Mouse (Mus musculus): ENCODE data around the gene Tctn1. TPM values are rescaled to one million over a fixed set of nuclear protein-coding genes. Genes with fewer than 3 reads are reported as not detected.

Tctn1 gene
- total RNA-seq (2023): 3.2 TPM

GRCm38 (mm10) chr5:122263933-122264905 is at the start of gene Tctn1:
Tctn1 (minus strand) TSS chr5:122264460.

DNA sequence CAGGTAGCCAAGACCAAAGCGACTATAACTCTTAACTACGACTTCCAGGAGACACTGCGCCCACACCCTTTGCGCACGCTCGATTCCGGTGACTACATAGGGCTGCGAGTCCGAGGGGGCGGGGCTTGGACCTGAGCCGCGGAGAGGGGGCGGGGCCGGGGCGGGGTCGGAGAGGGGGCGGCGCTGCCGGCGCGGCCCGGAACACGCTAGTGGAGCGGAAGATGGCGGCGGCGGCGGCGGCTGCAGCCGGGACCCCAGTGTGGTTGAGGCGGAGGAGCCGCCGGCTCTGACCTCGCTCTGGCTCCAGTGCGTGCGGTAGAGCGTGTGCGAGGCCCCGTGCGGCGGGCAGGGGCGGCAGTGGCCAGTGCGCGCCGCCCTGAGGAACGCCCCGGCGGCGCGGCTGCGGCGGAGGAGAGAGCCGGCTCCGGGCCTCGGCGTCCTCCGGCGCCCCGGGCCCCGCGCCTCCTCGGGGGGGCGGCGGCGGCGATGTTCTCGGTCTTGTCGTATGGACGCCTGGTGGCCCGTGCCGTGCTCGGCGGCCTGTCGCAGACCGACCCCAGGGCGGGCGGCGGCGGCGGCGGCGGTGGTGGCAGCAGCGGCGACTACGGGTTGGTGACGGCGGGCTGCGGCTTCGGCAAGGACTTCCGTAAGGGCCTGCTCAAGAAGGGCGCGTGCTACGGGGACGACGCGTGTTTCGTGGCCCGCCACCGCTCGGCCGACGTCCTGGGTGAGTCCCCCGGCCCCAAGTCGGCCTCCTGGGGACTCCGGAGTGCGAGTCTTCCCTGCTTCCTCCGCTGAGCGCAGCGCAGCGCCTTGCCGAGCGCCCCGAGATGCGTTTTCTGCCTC is 20.1 kb upstream of the Tctn1 start, which contains the start of gene Pptc7:
Gene Pptc7 (plus strand): TSS at position 183 of the 846 bp plus-strand sequence.

DNA sequence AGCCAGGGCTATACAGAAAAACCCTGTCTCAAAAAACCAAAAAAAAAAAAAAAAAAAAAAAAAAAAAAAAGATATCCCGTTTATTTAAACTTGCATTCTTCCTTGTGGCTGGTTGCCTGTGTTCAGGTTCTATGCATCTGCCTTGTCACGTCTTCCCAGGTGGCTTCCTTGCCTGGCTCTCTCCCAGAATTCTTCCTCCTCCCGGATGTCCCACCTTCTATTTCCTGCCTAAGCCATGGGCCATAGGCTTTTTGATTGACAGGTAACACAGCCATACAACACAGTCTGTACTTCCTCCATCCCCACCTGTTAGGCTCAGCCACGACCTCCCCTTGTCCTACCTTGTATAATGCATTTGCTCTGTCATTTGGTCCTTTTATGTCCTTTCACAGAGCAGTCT is 57.8 kb downstream of the Tctn1 start, which contains the start of gene Hvcn1:
Gene Hvcn1 (plus strand): TSS at position 330 of the 400 bp plus-strand sequence.

Other genes starting within 250 kb of the Tctn1 start
- not detected for gene Cux2, start 214.4 kb downstream of the Tctn1 start, total RNA-seq (2023)
- not detected for gene Myl2, start 163.5 kb downstream of the Tctn1 start, total RNA-seq (2023)
- not detected for gene Ccdc63, start 123.6 kb downstream of the Tctn1 start, total RNA-seq (2023)
- gene Ppp1cc, start 106.2 kb downstream of the Tctn1 start, total RNA-seq (2023): 278 TPM
- gene Hvcn1, start 57.7 kb downstream of the Tctn1 start, total RNA-seq (2023): 82.9 TPM
- 36.9 TPM for gene Pptc7, start 19.9 kb upstream of the Tctn1 start, total RNA-seq (2023)
- 6.9 TPM for gene Rad9b, start 89.8 kb upstream of the Tctn1 start, total RNA-seq (2023)
- 50.5 TPM for gene Vps29, start 89.9 kb upstream of the Tctn1 start, total RNA-seq (2023)
- 65.4 TPM for gene Gpn3, start 107.4 kb upstream of the Tctn1 start, total RNA-seq (2023)
- 9.8 TPM for gene Fam216a, start 107.9 kb upstream of the Tctn1 start, total RNA-seq (2023)
- gene Arpc3, start 127.4 kb upstream of the Tctn1 start, total RNA-seq (2023): 234 TPM
- gene Anapc7, start 157.2 kb upstream of the Tctn1 start, total RNA-seq (2023): 45.8 TPM
- gene Atp2a2, start 237.8 kb upstream of the Tctn1 start, total RNA-seq (2023): 74.9 TPM

Data from CD4-positive naive resting alpha-beta T cell, adult 57 days (primary cell).